Mouse (Mus musculus) myocyte (in vitro differentiated cells): Measurements from ENCODE around the gene Adamtsl2.

Source experiments
- CEBPB ChIP-seq: IDR thresholded peaks from 2 replicates; pipeline ENCODE4 v1.6.1; 2011; ENCODE audit warnings: mild to moderate bottlenecking, moderate library complexity; ENCODE audit not compliant: poor library complexity, insufficient read depth, severe bottlenecking
- E2F4 ChIP-seq: IDR thresholded peaks from one replicate; pipeline ENCODE4 v1.6.1; 2011; ENCODE audit warnings: mild to moderate bottlenecking, control low read depth, moderate library complexity; ENCODE audit not compliant: insufficient read depth
- MAX ChIP-seq: IDR thresholded peaks from one replicate; pipeline ENCODE4 v1.6.1; 2011; ENCODE audit warnings: low read depth, mild to moderate bottlenecking, control low read depth
- MYOD1 ChIP-seq, 3 experiments: IDR thresholded peaks; one replicate each; pipeline ENCODE4 v1.6.1; 2011; ENCODE audit warnings: control low read depth in 2 of 3, low read depth in 2 of 3, mild to moderate bottlenecking in 2 of 3, moderate library complexity in 1 of 3; ENCODE audit not compliant: insufficient read length in 2 of 3, control insufficient read depth in 1 of 3
- MYOG ChIP-seq, 3 experiments: IDR thresholded peaks; one replicate each; pipeline ENCODE4 v1.6.1; 2011; ENCODE audit warnings: control low read depth in 2 of 3, low read depth in 2 of 3, mild to moderate bottlenecking in 2 of 3; ENCODE audit not compliant: insufficient read length in 2 of 3, control insufficient read depth in 1 of 3, insufficient read depth in 1 of 3
- POLR2A ChIP-seq: IDR thresholded peaks from one replicate; pipeline ENCODE4 v1.6.1; 2011; ENCODE audit warnings: low read depth, mild to moderate bottlenecking, control low read depth, moderate library complexity; ENCODE audit not compliant: insufficient read length
- POLR2AphosphoS2 ChIP-seq: IDR thresholded peaks from one replicate; pipeline ENCODE4 v1.6.1; 2011; ENCODE audit warnings: low read depth, control low read depth; ENCODE audit not compliant: insufficient read length
- SRF ChIP-seq: IDR thresholded peaks from one replicate; pipeline ENCODE4 v1.6.1; 2011; ENCODE audit warnings: low read depth; ENCODE audit not compliant: control insufficient read depth, insufficient read length
- TCF12 ChIP-seq: IDR thresholded peaks from one replicate; pipeline ENCODE4 v1.6.1; 2011; ENCODE audit warnings: mild to moderate bottlenecking, control low read depth; ENCODE audit not compliant: poor library complexity, insufficient read depth, severe bottlenecking
- TCF3 ChIP-seq: IDR thresholded peaks from one replicate; pipeline ENCODE4 v1.6.1; 2011; ENCODE audit warnings: low read depth, control low read depth; ENCODE audit not compliant: insufficient read length
- USF1 ChIP-seq: IDR thresholded peaks from one replicate; pipeline ENCODE4 v1.6.1; 2011; ENCODE audit warnings: low read depth, mild to moderate bottlenecking, control low read depth, moderate library complexity

DNA sequence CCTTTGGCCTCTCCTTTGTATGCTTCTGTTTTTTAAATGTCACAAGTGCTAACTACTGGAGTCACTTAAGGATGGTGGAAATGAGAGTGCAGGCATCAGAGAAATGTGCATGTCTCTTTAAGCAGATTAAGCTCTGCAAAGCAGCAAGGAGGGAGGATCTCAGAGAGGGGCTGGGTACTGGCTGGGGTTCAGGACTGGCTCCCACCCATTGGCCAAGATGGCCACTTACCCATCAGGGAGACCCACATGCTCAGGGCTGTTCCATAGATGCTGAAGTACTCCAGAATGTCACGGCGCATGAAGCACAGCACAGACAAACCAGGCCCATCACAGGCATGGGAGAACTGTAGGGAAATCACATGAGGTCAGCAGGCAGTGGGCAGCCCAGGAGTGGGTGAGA lies 12.1 kb upstream of the Adamtsl2 start:
- TF ChIP-seq POLR2A: no peak
- TF ChIP-seq SRF: no peak
- TF ChIP-seq MAX: no peak
- TF ChIP-seq USF1: no peak
- TF ChIP-seq E2F4: no peak
- no peak for TF ChIP-seq MYOG (IDR thresholded peaks at IDR 0.05; ENCODE audit: control insufficient read depth in 1 of 3, insufficient read depth in 1 of 3, insufficient read length in 2 of 3, low read depth in 2 of 3)
- no peak for TF ChIP-seq TCF12
- no peak for TF ChIP-seq MYOD1 (IDR thresholded peaks at IDR 0.05; ENCODE audit: control insufficient read depth in 1 of 3, insufficient read length in 2 of 3, low read depth in 2 of 3)
- TF ChIP-seq TCF3: no peak
- TF ChIP-seq POLR2AphosphoS2: no peak
- TF ChIP-seq CEBPB: no peak
